Mouse (Mus musculus) ES-E14 (cell line): ENCODE measurements around the gene Sp110. TPM values are rescaled to one million over a fixed set of nuclear protein-coding genes. Genes with fewer than 3 reads are reported as not detected.
"Not testable (repeated sequence)": the region's sequence is repeated elsewhere in the genome, so short reads cannot be mapped to it uniquely, and the experiment has no call there.

Experiments used
- DNase-seq: peaks from one replicate; pipeline ENCODE4 v3.0.0-alpha.2; 2013; ENCODE audit warnings: low read depth, low spot score
- H3K27ac ChIP-seq: 2 replicates; pipeline ENCODE4 v1.5.1; 2012; ENCODE audit warnings: low read depth, mild to moderate bottlenecking, low read length, moderate library complexity, mixed read lengths; ENCODE audit not compliant: poor library complexity, insufficient read depth, severe bottlenecking
- H3K36me3 ChIP-seq: 2 replicates; pipeline ENCODE4 v1.6.1; 2012; ENCODE audit warnings: mild to moderate bottlenecking, low read length, moderate library complexity, mixed read lengths; ENCODE audit not compliant: control insufficient read depth, poor library complexity, insufficient read depth, severe bottlenecking
- H3K4me1 ChIP-seq, 2 experiments: fragments of 150-350 bp in 1 of 2; sonication (generic) in 1 of 2; 2 replicates each; pipeline ENCODE4 v1.6.1; 2012; ENCODE audit warnings: low read length in 2 of 2, mild to moderate bottlenecking in 1 of 2, mixed read lengths in 1 of 2; ENCODE audit not compliant: control insufficient read depth in 2 of 2, insufficient read depth in 2 of 2, poor library complexity in 1 of 2
- H3K4me3 ChIP-seq, 2 experiments: fragments of 150-350 bp in 1 of 2; sonication (generic) in 1 of 2; 2 replicates each; pipeline ENCODE4 v1.5.1; 2012; ENCODE audit warnings: low read length in 2 of 2, low read depth in 1 of 2, mild to moderate bottlenecking in 1 of 2, mixed read lengths in 1 of 2; ENCODE audit not compliant: insufficient read depth in 1 of 2, poor library complexity in 1 of 2, severe bottlenecking in 1 of 2
- H3K9ac ChIP-seq: 2 replicates; pipeline ENCODE4 v1.6.1; 2012; ENCODE audit warnings: low read depth, mild to moderate bottlenecking, low read length, mixed read lengths; ENCODE audit not compliant: poor library complexity, insufficient read depth, severe bottlenecking
- H3K9me3 ChIP-seq: fragments of 150-350 bp; sonication (generic); 2 replicates; pipeline ENCODE4 v1.6.1; 2012; ENCODE audit warnings: low read depth, mild to moderate bottlenecking, low read length; ENCODE audit not compliant: control insufficient read depth, insufficient read depth
- in situ Hi-C, 2 experiments: fragments of 600-800 bp; cut with MboI; formaldehyde crosslinking; loops; one replicate each; pipeline ENCODE4 v1.15.1; 2025; ENCODE audit warnings: low sequenced_read_pairs in 2 of 2, inconsistent platforms in 1 of 2; ENCODE audit not compliant: unreplicated experiment in 2 of 2
- total RNA-seq: library from RNA; depleted of rRNA; stranded (reverse); fragments of 300-350 nt; gene quantifications from 2 replicates; pipeline ENCODE4 v1.2.3, GENCODE M21; 2012

The Sp110 gene
- total RNA-seq, 1 experiment: 4.1 TPM

DNA sequence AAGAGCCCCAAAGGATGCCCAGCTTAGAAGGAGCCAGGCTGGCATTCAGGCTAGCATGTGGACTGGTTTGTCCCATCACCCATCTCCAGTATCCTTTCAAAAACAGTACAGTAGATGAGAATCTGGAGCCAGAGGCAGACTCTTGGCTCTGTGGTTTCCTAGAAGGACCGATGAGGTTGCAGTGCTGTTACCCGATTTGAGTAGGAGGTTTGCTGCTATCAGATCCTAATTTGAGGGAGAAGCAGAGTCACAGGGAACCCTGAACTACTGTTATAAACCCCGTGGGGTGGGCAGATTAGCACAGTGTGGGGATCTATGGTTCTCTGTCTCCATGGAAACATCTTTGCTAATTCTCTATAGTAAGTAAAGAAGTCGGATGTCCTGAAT is 18.5 kb downstream of the Sp110 start:
- H3K36me3 ChIP-seq, DNase-seq, H3K9me3 ChIP-seq, H3K4me1 ChIP-seq, H3K4me3 ChIP-seq, H3K27ac ChIP-seq, H3K9ac ChIP-seq: not testable (repeated sequence)
- in situ Hi-C loops: loop anchor here in 1 of 2 experiments (25.0 kb wide), 1 partner anchor 157 kb away; no protein-coding TSS in a partner anchor

DNA sequence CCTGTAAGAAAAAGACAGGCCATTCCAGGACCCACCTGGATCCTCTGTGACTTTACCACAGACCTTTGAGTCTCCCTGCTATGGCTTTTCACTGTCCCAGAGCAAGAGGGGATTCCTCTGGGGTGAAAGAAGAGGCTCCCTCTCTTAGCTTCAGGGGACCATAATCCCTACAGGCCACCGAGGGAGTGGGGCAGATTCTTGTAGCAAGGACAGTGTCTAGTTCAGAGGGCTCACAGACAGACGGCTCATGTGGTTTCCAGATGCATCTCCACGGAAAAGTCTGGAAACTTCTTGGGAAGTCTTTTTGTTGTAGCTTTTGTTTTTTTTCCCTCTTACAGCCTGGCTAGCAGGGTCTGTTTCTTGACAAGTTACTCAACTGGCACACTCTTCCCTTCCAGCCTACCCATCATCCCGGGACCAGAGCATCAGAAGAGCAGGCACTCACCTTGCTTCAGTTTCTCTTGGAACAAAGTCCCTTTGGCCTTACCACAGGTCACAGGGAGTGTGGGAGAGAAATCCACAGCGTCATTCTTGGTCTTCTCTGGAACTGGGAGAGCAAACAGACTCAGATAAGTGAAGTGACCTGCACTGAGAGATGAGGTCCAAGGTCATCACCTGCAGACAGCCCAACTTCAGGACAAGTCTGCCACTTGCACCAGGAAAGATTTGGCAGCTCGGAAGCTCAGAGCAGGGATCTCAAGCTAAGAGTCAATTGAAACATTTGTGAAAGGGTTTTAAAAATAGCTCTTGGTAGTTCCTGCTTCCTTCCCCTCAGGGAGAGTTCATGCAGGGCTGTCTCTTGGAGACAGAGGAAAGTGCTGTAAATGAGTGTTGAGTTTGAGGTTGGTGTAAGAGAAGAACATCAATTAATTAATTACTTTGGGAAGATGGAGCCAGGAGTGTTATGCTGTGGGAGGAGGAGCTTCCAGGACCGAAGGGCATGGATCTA is 19.1 kb downstream of the Sp110 start:
- not testable (repeated sequence) for H3K4me3 ChIP-seq, H3K4me1 ChIP-seq, H3K36me3 ChIP-seq, H3K9me3 ChIP-seq, H3K27ac ChIP-seq, H3K9ac ChIP-seq, DNase-seq
- in situ Hi-C loops: loop anchor here in 1 of 2 experiments (25.0 kb wide), 1 partner anchor 158 kb away; no protein-coding TSS in a partner anchor

DNA sequence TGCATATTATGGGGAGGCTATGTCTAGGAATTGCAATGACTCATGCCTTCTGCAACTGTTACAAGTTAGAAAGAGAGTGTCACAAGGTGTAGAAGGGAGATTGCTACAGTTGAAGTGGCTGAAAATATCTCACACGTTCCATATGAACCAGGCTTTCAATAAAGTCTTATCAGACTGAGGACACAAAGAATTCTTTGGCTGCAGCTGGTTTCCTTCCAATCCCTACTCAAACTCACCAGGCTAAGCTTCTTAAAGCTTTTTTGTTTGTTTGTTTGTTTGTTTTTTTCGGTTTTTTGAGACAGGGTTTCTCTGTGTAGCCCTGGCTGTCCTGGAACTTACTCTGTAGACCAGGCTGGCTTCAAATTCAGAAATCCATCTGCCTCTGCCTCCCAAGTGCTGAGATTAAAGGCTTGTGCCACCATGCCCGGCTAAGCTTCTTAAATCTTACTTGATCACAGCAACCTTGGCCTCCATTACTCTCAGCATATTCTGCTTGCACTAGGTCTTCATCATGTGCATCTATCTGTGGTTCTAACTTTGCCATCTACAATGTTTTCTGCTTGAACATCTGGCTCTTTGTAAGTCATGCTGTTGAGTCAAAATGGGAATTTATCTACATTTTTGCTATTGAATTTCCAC is 20.1 kb downstream of the Sp110 start:
- not testable (repeated sequence) for H3K27ac ChIP-seq, H3K36me3 ChIP-seq, DNase-seq, H3K9me3 ChIP-seq, H3K9ac ChIP-seq, H3K4me3 ChIP-seq, H3K4me1 ChIP-seq
- in situ Hi-C loops: loop anchor here in 1 of 2 experiments (25.0 kb wide), 1 partner anchor 159 kb away; no protein-coding TSS in a partner anchor

DNA sequence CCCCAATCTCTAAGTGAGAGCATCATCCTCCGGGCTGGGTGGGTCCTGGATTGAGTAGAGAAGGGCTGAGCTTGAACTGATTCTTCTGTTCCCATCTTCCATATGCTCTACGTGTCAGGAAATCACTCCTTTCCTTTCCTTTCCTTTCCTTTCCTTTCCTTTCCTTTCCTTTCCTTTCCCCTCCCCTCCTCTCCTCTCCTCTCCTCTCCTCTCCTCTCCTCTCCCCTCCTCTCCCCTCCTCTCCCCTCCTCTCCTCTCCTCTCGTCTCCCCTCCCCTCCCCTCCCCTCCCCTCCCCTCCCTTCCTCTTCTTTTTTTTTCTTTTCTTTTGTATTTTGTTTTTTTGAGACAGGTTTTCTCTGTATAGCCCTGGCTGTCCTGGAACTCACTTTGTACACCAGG is 23.2 kb downstream of the Sp110 start, which contains the start of gene G530012D18Rik:
Gene G530012D18Rik (plus strand): TSS at position 301 of the 400 bp plus-strand sequence.
- H3K27ac ChIP-seq, H3K9ac ChIP-seq, DNase-seq, H3K4me3 ChIP-seq, H3K9me3 ChIP-seq, H3K4me1 ChIP-seq, H3K36me3 ChIP-seq: not testable (repeated sequence)
- in situ Hi-C loops: loop anchor here in 1 of 2 experiments (25.0 kb wide), 1 partner anchor 162 kb away; no protein-coding TSS in a partner anchor

DNA sequence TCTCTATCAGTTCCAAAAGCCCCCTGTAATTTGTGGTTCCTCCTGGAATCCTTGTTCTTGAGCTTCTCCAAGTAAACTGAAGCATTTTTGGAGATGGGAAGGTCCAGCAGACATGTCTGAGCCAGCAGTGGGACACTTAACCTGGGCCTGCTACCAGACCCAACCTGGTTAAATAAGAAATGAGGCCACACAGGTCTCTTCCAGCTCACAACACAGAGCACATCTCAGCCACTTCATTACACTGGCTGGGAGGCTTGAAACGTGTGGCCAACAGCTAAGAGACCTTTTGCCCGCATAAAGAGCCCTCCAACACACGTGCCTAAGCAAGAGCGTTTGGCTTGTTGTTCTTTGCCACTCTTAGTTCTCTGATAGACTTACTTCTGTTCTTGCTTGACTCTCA is 25.1 kb downstream of the Sp110 start:
- H3K4me3 ChIP-seq, in situ Hi-C loops, H3K9ac ChIP-seq, DNase-seq, H3K4me1 ChIP-seq, H3K36me3 ChIP-seq, H3K9me3 ChIP-seq, H3K27ac ChIP-seq: not testable (repeated sequence)

DNA sequence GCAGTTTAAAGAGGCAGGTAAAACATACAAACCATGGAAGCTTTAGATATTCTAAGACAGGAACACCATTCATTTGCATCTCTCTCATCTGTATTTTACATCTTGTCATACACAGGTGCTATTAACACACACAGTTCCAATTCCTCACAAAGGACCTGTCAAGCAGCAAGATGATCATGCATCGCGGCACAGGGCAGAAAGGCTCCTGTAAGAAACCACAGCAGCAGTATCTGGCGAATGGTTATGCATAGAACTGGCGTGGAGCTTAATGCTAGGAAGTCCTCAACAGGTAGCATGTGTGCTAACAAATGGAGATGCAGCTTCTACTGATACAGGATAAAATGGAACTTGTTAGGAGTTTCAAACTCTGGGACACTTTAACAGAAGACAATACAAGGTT is 43.4 kb downstream of the Sp110 start:
- H3K9me3 ChIP-seq, H3K36me3 ChIP-seq, in situ Hi-C loops, H3K27ac ChIP-seq, H3K4me3 ChIP-seq, H3K4me1 ChIP-seq, DNase-seq, H3K9ac ChIP-seq: not testable (repeated sequence)

DNA sequence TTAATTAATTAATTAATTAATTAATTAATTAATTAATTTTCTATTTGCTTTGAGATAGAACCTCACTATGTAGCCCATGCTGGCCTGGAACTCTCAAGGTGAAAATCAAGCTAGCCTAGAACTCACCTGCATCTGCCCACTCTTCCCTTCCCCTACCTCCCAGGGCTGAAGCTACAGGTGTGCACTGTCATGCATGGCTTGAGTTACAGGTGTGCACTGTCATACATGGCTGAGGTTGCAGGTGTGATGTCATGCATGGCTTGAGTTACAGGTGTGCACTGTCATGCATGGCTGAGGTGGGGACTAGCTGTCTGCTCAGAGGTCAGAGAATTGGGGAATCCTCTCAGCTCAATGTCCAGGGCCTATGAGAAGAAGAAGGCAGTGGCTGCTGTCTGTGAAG is 52.2 kb downstream of the Sp110 start:
- H3K4me3 ChIP-seq, in situ Hi-C loops, H3K36me3 ChIP-seq, H3K9me3 ChIP-seq, H3K9ac ChIP-seq, H3K27ac ChIP-seq, H3K4me1 ChIP-seq, DNase-seq: not testable (repeated sequence)

DNA sequence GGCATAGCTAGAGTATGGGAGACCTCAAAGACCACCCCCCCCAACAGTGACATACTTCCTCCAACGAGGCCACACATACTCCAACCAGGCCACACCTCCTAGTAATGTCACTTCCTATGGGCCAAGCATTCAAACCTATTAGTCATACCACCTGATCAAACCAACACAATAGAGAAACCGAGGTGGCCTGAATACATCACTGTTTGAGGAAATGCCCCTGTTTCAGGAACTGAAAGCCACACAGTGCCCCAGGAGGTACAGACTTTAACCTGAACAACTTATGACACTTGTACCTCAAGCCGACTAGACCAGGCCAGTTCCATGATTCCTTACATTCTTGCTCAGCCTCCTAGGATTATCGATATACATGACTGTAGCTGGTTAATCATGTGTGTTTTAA is 54.8 kb downstream of the Sp110 start:
- H3K36me3 ChIP-seq, H3K9ac ChIP-seq, DNase-seq, H3K9me3 ChIP-seq, H3K4me1 ChIP-seq, in situ Hi-C loops, H3K4me3 ChIP-seq, H3K27ac ChIP-seq: not testable (repeated sequence)
